Mouse (Mus musculus) spleen, postnatal 0 days (tissue): ENCODE measurements around the gene Magea6. TPM values are rescaled to one million over a fixed set of nuclear protein-coding genes. Genes with fewer than 3 reads are reported as not detected.

Experiments used
- polyA plus RNA-seq: library from polyadenylated mRNA; unstranded; fragments of >200 nt; fragmentation: Nextera tagmentation; extraction: Ambion mirVana; gene quantifications from 2 replicates; pipeline ENCODE4 v1.2.1, GENCODE M21; 2015

Gene Magea6
- not detected in 2 replicates for polyA plus RNA-seq

GRCm38 (mm10) chrX:154935887-154936286, at the start of gene Magea6:
Gene Magea6 (minus strand): TSS chrX:154935987.

GRCm38 (mm10) chrX:154949405-154949804, 13.6 kb upstream of the Magea6 start, which contains the start of gene Magea3:
Gene Magea3 (minus strand): TSS chrX:154949505.

DNA sequence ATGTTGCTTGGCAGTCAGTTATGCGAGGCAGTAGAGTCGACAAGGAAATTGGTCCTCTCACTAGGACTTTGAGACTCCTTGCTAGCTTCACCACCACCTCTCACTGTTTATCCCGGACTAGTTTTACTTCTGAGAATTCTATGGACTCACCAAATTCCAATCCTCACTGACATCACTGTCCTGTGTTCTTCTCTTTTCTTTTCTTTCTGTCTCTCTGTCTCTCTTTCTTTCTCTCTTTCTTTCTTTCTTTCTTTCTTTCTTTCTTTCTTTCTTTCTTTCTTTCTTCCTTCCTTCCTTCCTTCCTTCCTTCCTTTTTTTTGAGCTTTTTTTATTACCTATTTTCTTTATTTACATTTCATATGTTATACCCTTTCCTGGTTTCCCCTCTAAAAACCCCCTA, 45.6 kb downstream of the Magea6 start, which contains the start of gene Cldn34b1:
Cldn34b1 (minus strand) TSS at position 101 of the 400 bp plus-strand sequence.

Other genes with a start within 250 kb of the Magea6 start
- not detected in 2 replicates for gene Cldn34b1, start 45.7 kb downstream of the Magea6 start, polyA plus RNA-seq
- not detected in 2 replicates for gene Magea3, start 13.5 kb upstream of the Magea6 start, polyA plus RNA-seq
- not detected in 2 replicates for gene Magea8, start 59.9 kb upstream of the Magea6 start, polyA plus RNA-seq
- gene Magea5, start 127.2 kb upstream of the Magea6 start, polyA plus RNA-seq: not detected in 2 replicates
- not detected in 2 replicates for gene Magea1, start 153.8 kb upstream of the Magea6 start, polyA plus RNA-seq
- not detected in 2 replicates for gene Magea2, start 157.7 kb upstream of the Magea6 start, polyA plus RNA-seq
- not detected in 2 replicates for gene Cldn34b2, start 192.4 kb upstream of the Magea6 start, polyA plus RNA-seq